ENCODE assay signal across 15 mouse cellular contexts in genomic region chr7:73697092-73697491, GRCm38 (mm10).
"Had no signal": no experiment of that assay in that cellular context is flagged by ENCODE, and none has a peak within 500 bp of the region (broad histone marks: within the 10 kb centered on the region; RNA-seq: fewer than 3 reads in every experiment).

No protein-coding gene starts in this region.

- ATAC-seq: lung, postnatal 0 days; midbrain, embryonic 16.5 days had no signal

- H3K4me2 ChIP-seq: limb, embryonic 12.5 days; liver, embryonic 13.5 days; midbrain, embryonic 11.5 days; neural tube, embryonic 13.5 days; stomach, embryonic 15.5 days had no signal

- H3K27ac ChIP-seq: layer of hippocampus, adult 2 months; limb, embryonic 12.5 days; liver, embryonic 13.5 days; neural tube, embryonic 13.5 days; stomach, embryonic 15.5 days had no signal

- DNase-seq: kidney, adult 8-10 months; kidney, postnatal 36 days; liver; liver, embryonic 13.5 days; lung, adult 18-20 months; lung, postnatal 4 days; retina, postnatal 1 day had no signal

- H3K9me3 ChIP-seq: limb, embryonic 12.5 days; liver, embryonic 13.5 days; megakaryocyte, embryonic 14.5 days; neural tube, embryonic 13.5 days; stomach, embryonic 15.5 days had no signal

- H3K36me3 ChIP-seq: limb, embryonic 12.5 days; liver, embryonic 13.5 days; neural tube, embryonic 13.5 days; stomach, embryonic 15.5 days had no signal

- H3K4me3 ChIP-seq: layer of hippocampus, adult 2 months; limb, embryonic 12.5 days; liver, embryonic 13.5 days; megakaryocyte, embryonic 14.5 days; neural tube, embryonic 13.5 days; stomach, embryonic 15.5 days had no signal

- H3K4me1 ChIP-seq: limb, embryonic 12.5 days; liver, embryonic 13.5 days; megakaryocyte, embryonic 14.5 days; neural tube, embryonic 13.5 days; stomach, embryonic 15.5 days had no signal

- H3K9ac ChIP-seq: limb, embryonic 12.5 days; liver, embryonic 13.5 days; neural tube, embryonic 13.5 days; stomach, embryonic 15.5 days had no signal

- H3K27me3 ChIP-seq: limb, embryonic 12.5 days; liver, embryonic 13.5 days; megakaryocyte, embryonic 14.5 days; neural tube, embryonic 13.5 days; stomach, embryonic 15.5 days had no signal
